Mouse (Mus musculus) intestine, embryonic 14.5 days (tissue): ENCODE data around the gene Slc7a8. TPM values are rescaled to one million over a fixed set of nuclear protein-coding genes. Genes with fewer than 3 reads are reported as not detected.
"Not testable (repeated sequence)": the region's sequence is repeated elsewhere in the genome, so short reads cannot be mapped to it uniquely, and the experiment has no call there.

Experiments used
- ATAC-seq: fragments of 200-750 bp; cut with Nextera tagmentation; replicated peaks from 2 replicates; pipeline ENCODE4 v1.8.0; 2017; ENCODE audit warnings: low read depth, moderate number of reproducible peaks, moderate TSS enrichment, moderate library complexity; ENCODE audit not compliant: low FRiP score, low TSS enrichment
- DNase-seq: peaks from one replicate; pipeline ENCODE4 v3.0.0-alpha.2; 2018; ENCODE audit warnings: low spot score
- H3K27ac ChIP-seq: fragments of 300-500 bp; sonication (generic); 2 replicates; pipeline ENCODE4 v1.5.1; 2014; ENCODE audit warnings: low read depth, mild to moderate bottlenecking, control low read depth
- H3K27me3 ChIP-seq: fragments of 300-500 bp; sonication (generic); replicated peaks from 2 replicates; pipeline ENCODE4 v1.6.1; 2014; ENCODE audit warnings: low read length, control low read depth; ENCODE audit not compliant: control insufficient read depth, insufficient read depth
- H3K36me3 ChIP-seq: fragments of 300-500 bp; sonication (generic); 2 replicates; pipeline ENCODE4 v1.6.1; 2014; ENCODE audit warnings: low read length, control low read depth; ENCODE audit not compliant: control insufficient read depth, insufficient read depth
- H3K4me1 ChIP-seq: fragments of 300-500 bp; sonication (generic); replicated peaks from 2 replicates; pipeline ENCODE4 v1.6.1; 2014; ENCODE audit warnings: low read length, control low read depth, mixed read lengths; ENCODE audit not compliant: control insufficient read depth, insufficient read depth
- H3K4me2 ChIP-seq: fragments of 300-500 bp; sonication (generic); 2 replicates; pipeline ENCODE4 v1.6.1; 2014; ENCODE audit warnings: low read length
- H3K4me3 ChIP-seq: fragments of 300-500 bp; sonication (generic); 2 replicates; pipeline ENCODE4 v1.5.1; 2014; ENCODE audit warnings: low read depth, low read length, control low read depth, mixed read lengths
- H3K9ac ChIP-seq: fragments of 300-500 bp; sonication (generic); 2 replicates; pipeline ENCODE4 v1.6.1; 2014; ENCODE audit warnings: mild to moderate bottlenecking, low read length
- H3K9me3 ChIP-seq: fragments of 300-500 bp; sonication (generic); 2 replicates; pipeline ENCODE4 v1.6.1; 2016; ENCODE audit warnings: low read length, control low read depth; ENCODE audit not compliant: control insufficient read depth
- WGBS: fragments of 180-500 bp; shearing (Covaris S2); extraction: QIAGEN DNeasy Blood & Tissue Kit; methylation state at CpG from one replicate; pipeline ENCODE4 v1.1.7; 2014; 5-methylcytosine and 5-hydroxymethylcytosine counted together
- polyA plus RNA-seq: library from polyadenylated mRNA; unstranded; fragments of >200 nt; fragmentation: Nextera tagmentation; extraction: Ambion mirVana; gene quantifications from 2 replicates; pipeline ENCODE4 v1.2.1, GENCODE M21; 2014

Slc7a8 gene
- polyA plus RNA-seq, 1 experiment from 2014 or later: 26.7 TPM

DNA sequence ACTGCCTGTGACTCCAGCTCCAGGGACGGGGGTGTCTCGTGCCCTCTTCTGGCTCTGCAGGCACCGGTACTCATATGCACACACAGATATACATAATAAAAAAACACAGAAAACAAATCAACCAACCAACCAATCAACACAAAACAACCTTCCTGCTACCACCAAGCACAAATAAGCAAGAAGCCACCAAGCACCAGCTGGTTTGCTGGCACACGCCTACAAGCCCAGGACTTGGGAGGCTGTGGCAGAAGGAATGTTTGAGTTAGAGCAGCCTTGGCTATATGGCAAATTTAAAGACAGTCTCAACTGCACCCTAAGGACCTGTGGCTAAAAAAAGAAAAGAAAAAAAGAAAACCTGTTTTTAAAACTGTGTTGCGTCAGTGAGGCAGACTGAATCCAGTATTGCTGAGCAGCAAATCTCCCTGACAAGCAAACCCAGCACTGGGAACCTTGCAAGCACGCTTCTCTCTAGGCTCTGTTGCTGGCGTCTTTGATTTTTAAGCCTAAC, 6.2 kb downstream of the Slc7a8 start:
- no peak overlapping the region for H3K4me2 ChIP-seq
- 90% methylated on average over 7 of the region's 7 CpGs for WGBS

DNA sequence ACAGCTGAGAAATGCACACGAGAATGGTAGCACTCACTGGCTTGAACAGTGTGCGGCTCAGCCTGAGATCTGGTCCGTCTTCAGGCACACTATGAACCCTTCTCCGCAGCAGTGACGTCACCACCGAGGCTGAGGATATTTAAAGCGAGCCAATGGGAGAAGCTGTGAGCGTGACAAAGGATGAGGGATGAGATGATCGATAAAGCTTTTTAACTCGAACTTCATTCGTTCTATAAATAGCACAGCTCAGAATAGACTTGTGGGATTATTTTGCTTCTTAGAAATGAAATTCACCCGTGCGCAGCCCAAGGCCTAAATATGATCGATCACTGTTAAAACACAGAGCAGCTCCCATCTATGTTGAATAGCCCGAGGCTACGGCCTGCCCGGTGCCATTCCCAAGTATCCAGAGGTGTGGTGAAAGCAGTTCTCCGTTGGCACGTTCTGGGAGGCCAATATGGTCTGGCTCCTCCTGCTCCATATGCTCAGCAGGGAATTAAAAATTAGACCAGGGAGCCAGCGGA, 9.4 kb downstream of the Slc7a8 start:
- H3K36me3 ChIP-seq: no peaks in the 10 kb centered on the region
- H3K4me1 ChIP-seq: no peaks in the 10 kb centered on the region
- H3K27me3 ChIP-seq: no peaks in the 10 kb centered on the region
- ATAC-seq (no peak), DNase-seq (no peak)
- 74% methylated on average over 20 of the region's 20 CpGs for WGBS
- H3K4me3 ChIP-seq: no peak overlapping the region
- H3K27ac ChIP-seq: no peak overlapping the region
- H3K9me3 ChIP-seq: no peaks in the 10 kb centered on the region
- H3K9ac ChIP-seq: no peak overlapping the region
- no peak overlapping the region for H3K4me2 ChIP-seq

More for the DNA sequence above, 6.2 kb downstream of the Slc7a8 start:
- no peak for ATAC-seq
- no peak overlapping the region for H3K4me3 ChIP-seq
- H3K9ac ChIP-seq: no peak overlapping the region
- peaks cover under 1% of the 10 kb centered on the region; the same call in 1 of the 2 replicates for H3K27me3 ChIP-seq
- H3K9me3 ChIP-seq: no peaks in the 10 kb centered on the region
- H3K36me3 ChIP-seq: no peaks in the 10 kb centered on the region
- DNase-seq: no peak
- H3K27ac ChIP-seq: no peak overlapping the region
- H3K4me1 ChIP-seq: peaks cover 3% of the 10 kb centered on the region; the same call in 1 of the 2 replicates

DNA sequence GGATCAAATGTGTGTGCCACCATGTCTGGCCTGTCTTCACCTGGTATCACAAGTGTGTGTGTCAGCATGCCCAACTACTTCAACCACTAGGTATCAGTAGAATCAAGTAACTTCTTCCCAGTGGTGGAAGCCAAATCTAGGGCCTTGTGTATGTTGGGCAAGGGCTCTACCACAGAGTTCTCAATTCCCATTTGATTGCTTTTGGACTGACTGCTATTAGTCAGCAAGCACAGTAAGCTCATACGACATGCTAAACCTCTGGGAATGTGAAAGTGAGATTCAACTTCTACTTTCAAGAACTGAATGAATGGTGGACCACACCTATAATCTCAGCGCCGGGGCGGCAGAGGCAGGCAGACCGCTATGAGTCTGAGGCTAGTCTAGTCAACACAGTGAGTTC, 11.4 kb downstream of the Slc7a8 start:
- ATAC-seq (no peak), DNase-seq (no peak)
- Histone ChIP-seq H3K9ac (no peak overlapping the region), H3K27me3 (no peaks in the 10 kb centered on the region), H3K4me3 (no peak overlapping the region), H3K4me1 (no peaks in the 10 kb centered on the region), H3K27ac (no peak overlapping the region), H3K36me3 (no peaks in the 10 kb centered on the region), H3K9me3 (no peaks in the 10 kb centered on the region), H3K4me2 (no peak overlapping the region)
- WGBS: over 99% methylated on average over 5 of the region's 5 CpGs

DNA sequence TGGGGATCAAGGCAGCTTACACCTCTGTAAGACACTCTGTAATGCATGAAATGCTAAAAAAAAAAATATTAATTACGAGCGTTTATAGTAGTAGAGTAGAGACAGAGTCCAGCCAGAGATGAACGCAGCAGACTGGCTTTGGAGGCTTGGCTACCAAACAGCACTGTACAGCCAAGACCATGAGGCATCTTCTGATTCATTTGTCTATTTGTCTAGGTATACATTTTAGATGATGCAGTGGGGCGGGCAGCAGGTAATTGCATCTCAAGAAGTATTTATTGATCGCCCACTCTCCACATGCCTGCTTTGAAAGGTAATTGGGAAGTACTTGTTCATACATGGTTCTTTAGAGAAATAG, 12.7 kb downstream of the Slc7a8 start:
- H3K36me3 ChIP-seq: no peaks in the 10 kb centered on the region
- no peak overlapping the region for H3K4me3 ChIP-seq
- H3K4me1 ChIP-seq: no peaks in the 10 kb centered on the region
- ATAC-seq (no peak), DNase-seq (no peak)
- H3K4me2 ChIP-seq: no peak overlapping the region
- H3K27me3 ChIP-seq: no peaks in the 10 kb centered on the region
- no peak overlapping the region for H3K27ac ChIP-seq
- H3K9me3 ChIP-seq: no peaks in the 10 kb centered on the region
- no peak overlapping the region for H3K9ac ChIP-seq
- WGBS: 91% methylated on average over 5 of the region's 5 CpGs

DNA sequence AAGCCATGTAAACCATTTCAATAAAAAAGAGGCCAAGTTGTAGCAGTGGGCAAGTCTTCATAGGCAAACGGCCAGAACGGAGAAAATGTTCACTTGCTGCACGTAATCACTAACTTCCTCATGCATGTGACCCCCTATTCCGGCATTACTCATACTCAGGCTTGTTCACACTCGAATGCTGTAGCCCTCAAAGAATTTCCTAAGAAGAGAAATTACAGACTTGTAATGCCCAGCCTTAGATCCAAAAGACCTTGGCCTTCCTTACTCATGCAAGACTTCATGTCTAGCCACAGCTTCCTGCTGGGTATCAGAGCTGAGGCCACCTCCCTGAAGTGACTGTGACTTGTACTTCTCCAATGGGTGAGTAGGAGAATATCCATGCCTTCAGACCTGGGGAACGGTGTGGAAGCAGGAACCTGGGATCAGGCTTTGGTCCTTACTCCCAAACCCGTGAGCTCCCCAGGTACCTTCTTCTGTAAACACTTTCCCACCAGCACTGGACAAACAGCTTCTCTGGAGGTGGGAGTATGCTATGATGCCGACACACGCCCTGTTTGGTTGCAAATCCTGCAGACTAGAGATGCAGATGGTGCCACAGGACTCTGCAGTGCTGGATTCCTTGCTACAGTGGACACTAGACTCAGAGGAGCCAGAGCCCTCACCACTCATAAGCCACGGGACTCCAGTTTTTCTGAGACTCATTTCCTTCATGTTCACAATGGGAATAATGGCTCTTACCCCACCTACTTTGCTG, 13.3 kb downstream of the Slc7a8 start:
- no peak for DNase-seq
- Histone ChIP-seq H3K27ac (no peak overlapping the region), H3K36me3 (no peaks in the 10 kb centered on the region), H3K4me3 (no peak overlapping the region), H3K27me3 (no peaks in the 10 kb centered on the region), H3K9ac (no peak overlapping the region), H3K4me2 (no peak overlapping the region), H3K4me1 (no peaks in the 10 kb centered on the region), H3K9me3 (no peaks in the 10 kb centered on the region)
- no peak for ATAC-seq
- WGBS: 75% methylated on average over 10 of the region's 10 CpGs

DNA sequence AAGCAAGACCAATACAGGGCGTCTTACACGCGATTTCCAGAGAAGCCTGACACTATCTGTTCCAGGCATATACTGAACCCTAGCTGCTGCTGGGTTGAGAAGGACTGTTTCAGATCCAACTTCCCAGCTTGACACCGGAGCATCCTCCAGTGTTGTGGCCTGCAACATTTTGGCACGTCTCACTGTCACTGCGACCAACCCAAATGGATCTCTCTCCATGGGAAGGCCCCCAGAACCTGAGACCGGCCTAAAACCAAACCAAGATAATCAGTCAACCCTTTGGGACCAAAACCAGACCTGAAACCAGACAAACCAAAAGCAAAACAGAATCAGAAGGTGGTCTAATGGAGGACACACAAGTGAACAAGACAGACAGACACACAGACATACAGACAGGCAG, 14.8 kb downstream of the Slc7a8 start:
- WGBS: 93% methylated on average over 7 of the region's 7 CpGs
- ATAC-seq, H3K9me3 ChIP-seq: not testable (repeated sequence)

DNA sequence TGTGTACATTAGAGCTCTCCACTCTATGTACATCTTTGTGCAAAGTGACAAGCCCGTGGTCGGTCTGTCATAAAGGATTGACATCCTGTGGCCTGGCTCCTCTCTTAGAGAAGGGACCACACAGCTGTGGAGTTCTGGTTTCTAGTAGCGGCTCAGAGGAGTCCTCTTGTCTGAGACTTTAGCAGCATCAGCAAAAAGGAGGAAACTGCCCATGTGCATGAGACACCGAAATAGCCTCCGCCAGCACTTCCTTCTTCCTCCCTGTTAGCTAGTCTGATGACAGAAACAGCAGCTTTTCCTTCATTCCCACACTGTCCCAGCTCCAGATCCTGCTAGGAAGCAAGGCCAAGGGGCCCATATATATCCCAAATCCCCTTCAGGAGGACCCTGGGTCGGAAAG, 25.4 kb downstream of the Slc7a8 start:
- Histone ChIP-seq H3K36me3 (no peaks in the 10 kb centered on the region), H3K27ac (peak overlapping the region; percentile 35; the same call in 1 of the 2 replicates), H3K4me1 (peaks cover 13% of the 10 kb centered on the region; the same call in 1 of the 2 replicates), H3K27me3 (no peaks in the 10 kb centered on the region), H3K9ac (no peak overlapping the region), H3K4me2 (no peak overlapping the region), H3K9me3 (no peaks in the 10 kb centered on the region), H3K4me3 (no peak overlapping the region)
- ATAC-seq (no peak), DNase-seq (no peak)
- WGBS: 60% methylated on average over 6 of the region's 6 CpGs

More for the DNA sequence above, 14.8 kb downstream of the Slc7a8 start:
- H3K9ac ChIP-seq, H3K27ac ChIP-seq, H3K4me1 ChIP-seq, H3K4me3 ChIP-seq, H3K36me3 ChIP-seq, H3K4me2 ChIP-seq, H3K27me3 ChIP-seq, DNase-seq: not testable (repeated sequence)

DNA sequence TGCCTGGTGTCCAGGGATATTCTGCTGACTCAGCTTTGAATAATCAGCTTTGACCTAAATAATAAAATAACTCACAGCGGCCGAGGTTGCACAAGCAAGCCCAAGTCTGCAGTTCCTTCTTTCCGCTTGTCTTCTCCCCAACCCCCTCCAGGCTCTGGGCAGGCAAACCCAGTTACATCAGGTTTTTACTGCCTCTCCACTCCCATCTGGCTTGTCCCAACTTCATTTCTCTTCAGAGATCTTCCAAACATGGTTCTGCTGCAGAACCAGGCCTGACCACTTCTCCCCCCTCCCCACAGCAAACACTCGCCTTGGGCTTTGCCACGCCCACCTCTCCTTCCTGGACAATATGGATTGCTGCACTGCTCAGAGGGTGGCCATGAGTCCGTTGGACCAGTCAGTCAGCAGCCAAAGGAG, 27.1 kb downstream of the Slc7a8 start:
- H3K36me3 ChIP-seq: no peaks in the 10 kb centered on the region
- 14% methylated on average over 6 of the region's 6 CpGs for WGBS
- no peaks in the 10 kb centered on the region for H3K27me3 ChIP-seq
- H3K9me3 ChIP-seq: no peaks in the 10 kb centered on the region
- H3K4me1 ChIP-seq: peaks cover 13% of the 10 kb centered on the region; the same call in 1 of the 2 replicates
- peak overlapping the region; percentile 29 for H3K4me2 ChIP-seq
- peak; percentile 75 for DNase-seq
- peak; percentile 76; the same call in 1 of the 2 replicates for ATAC-seq
- no peak overlapping the region for H3K4me3 ChIP-seq
- peak overlapping the region; percentile 72 for H3K27ac ChIP-seq
- 0 out of 2 replicates have a peak overlapping the region, but pooled peaks have one; percentile 11 for H3K9ac ChIP-seq
